Mouse (Mus musculus): ENCODE data around the gene Ppargc1a. TPM values are rescaled to one million over a fixed set of nuclear protein-coding genes. Genes with fewer than 3 reads are reported as not detected.

Ppargc1a gene
- total RNA-seq, 2 experiments from 2014 or later = 34.5 to 47.2 TPM

GRCm38 (mm10) chr5:51412303-51413117 lies 155.0 kb downstream of the Ppargc1a start:
- DNase-seq = no peak

- no peak for DNase-seq
These were observed 157.5 kb downstream of the Ppargc1a start for GRCm38 (mm10) chr5:51410006-51410405.

- peak; percentile 8 for DNase-seq
These were observed 161.1 kb downstream of the Ppargc1a start for GRCm38 (mm10) chr5:51406406-51406805.

All from adrenal gland, postnatal 10 days (tissue).